ENCODE assay signal across 8 mouse cellular contexts in genomic region chr1:60179376-60179775, GRCm38 (mm10). TPM values are rescaled to one million over a fixed set of nuclear protein-coding genes. Genes with fewer than 3 reads are reported as not detected.
A peak's percentile ranks its signal among the peaks of the same experiment; 100 is the strongest.
DNase-seq lines count a peak whose midpoint lies in the region; ATAC-seq lines count a peak whose summit lies in the region.

No protein-coding gene starts in this region.

- H3K27ac ChIP-seq in heart, embryonic 15.5 days, result peak overlapping the region; percentile 98; the same call in 1 of the 2 replicates
- H3K27ac ChIP-seq in forebrain, embryonic 15.5 days (replicated peaks), result peak overlapping the region; percentile 86; the same call in 1 of the 2 replicates
- peak overlapping the region; percentile 71; the same call in 1 of the 2 replicates for H3K27ac ChIP-seq in macrophage

- no peak for DNase-seq in heart, adult 9 months (ENCODE audit: low spot score in 2 of 2)
- DNase-seq in R1 (ENCODE audit: low read depth, low spot score), result peak; percentile 8
- DNase-seq in adrenal gland, adult 18-20 months (ENCODE audit: low spot score in 2 of 2), result no peak
- DNase-seq in ovary, postnatal 14 days (ENCODE audit: low spot score), result no peak
- DNase-seq in lung, postnatal 25 days (ENCODE audit: low spot score), result no peak

- H3K4me1 ChIP-seq in heart, embryonic 15.5 days (replicated peaks), result peaks cover 10% of the 10 kb centered on the region
- peaks cover 16% of the 10 kb centered on the region for H3K4me1 ChIP-seq in forebrain, embryonic 15.5 days

- H3K27me3 ChIP-seq in heart, embryonic 15.5 days, result no peaks in the 10 kb centered on the region
- H3K27me3 ChIP-seq in forebrain, embryonic 15.5 days, result no peaks in the 10 kb centered on the region

- H3K36me3 ChIP-seq in heart, embryonic 15.5 days, result no peaks in the 10 kb centered on the region
- no peaks in the 10 kb centered on the region for H3K36me3 ChIP-seq in forebrain, embryonic 15.5 days
- H3K36me3 ChIP-seq in macrophage (ENCODE audit: inconsistent target), result no peaks in the 10 kb centered on the region

- H3K4me3 ChIP-seq in heart, embryonic 15.5 days, result peak overlapping the region; percentile 82
- H3K4me3 ChIP-seq in forebrain, embryonic 15.5 days, result peak overlapping the region; percentile 78
- peak overlapping the region; percentile 55 for H3K4me3 ChIP-seq in macrophage (ENCODE audit: inconsistent target)

- 28% methylated on average over 4 of the region's 4 CpGs for WGBS in heart, embryonic 15.5 days
- whole genome bisulfite sequencing in forebrain, embryonic 15.5 days, result 20% methylated on average over 4 of the region's 4 CpGs
- 32% methylated on average over 4 of the region's 4 CpGs for WGBS in macrophage (ENCODE audit: missing documents)

- H3K9ac ChIP-seq in heart, embryonic 15.5 days, result peak overlapping the region; percentile 61; the same call in 1 of the 2 replicates
- peak overlapping the region; percentile 77 for H3K9ac ChIP-seq in forebrain, embryonic 15.5 days (replicated peaks)

- no peak for ATAC-seq in heart, embryonic 15.5 days (replicated peaks; ENCODE audit: insufficient number of reproducible peaks, insufficient read depth, low FRiP score, low read depth)
- ATAC-seq in forebrain, embryonic 15.5 days (replicated peaks), result no peak

- peaks cover 24% of the 10 kb centered on the region for H3K79me2 ChIP-seq in macrophage (ENCODE audit: inconsistent target)

- H3K4me2 ChIP-seq in heart, embryonic 15.5 days, result peak overlapping the region; percentile 64
- peak overlapping the region; percentile 56 for H3K4me2 ChIP-seq in forebrain, embryonic 15.5 days (replicated peaks)

- H3K9me3 ChIP-seq in heart, embryonic 15.5 days (replicated peaks), result no peaks in the 10 kb centered on the region
- H3K9me3 ChIP-seq in forebrain, embryonic 15.5 days, result no peaks in the 10 kb centered on the region

RNA-seq across cellular contexts. Expression of gene Nbeal1, which starts 1.0 kb away (rescaled TPM):
- 6.8 and 6.9 TPM in 2 replicates for polyA plus RNA-seq in heart, embryonic 15.5 days (2015; fragmentation: Nextera tagmentation; extraction: Ambion mirVana)
- 7.7 and 8.2 TPM in 2 replicates for polyA plus RNA-seq in forebrain, embryonic 15.5 days (2015; fragmentation: Nextera tagmentation; extraction: Ambion mirVana)
- 100 to 1,000 TPM; 124 to 313 (median 165) TPM for total RNA-seq in macrophage (2018; cell fraction: chromatin; rRNA removed)
- 10 to 100 TPM in 16 of 26 experiments, 1 to 10 TPM in 10; 6.4 to 21.5 (median 12.6) TPM for total RNA-seq in macrophage (2018; cell fraction: cytosol; rRNA removed)
- total RNA-seq in macrophage (2018; cell fraction: nucleus; rRNA removed), result 100 to 1,000 TPM in 9 of 26 experiments, 10 to 100 TPM in 17; 42.5 to 159 (median 94.1) TPM
- 2.6 to 4.5 TPM (median 4.4 TPM) in 3 replicates for polyA plus RNA-seq in macrophage (2018)
- 10 to 100 TPM; 47.7 to 53.6 TPM for total RNA-seq in adrenal gland, adult 18-20 months (2021)
